Mouse (Mus musculus) CH12.LX (cell line): ENCODE results near the gene Psmd8. TPM values are rescaled to one million over a fixed set of nuclear protein-coding genes. Genes with fewer than 3 reads are reported as not detected.
"Not testable (repeated sequence)": the region's sequence is repeated elsewhere in the genome, so short reads cannot be mapped to it uniquely, and the experiment has no call there.

Source experiments
- DNase-seq: peaks from one replicate; pipeline ENCODE4 v3.0.0-alpha.2; 2013; ENCODE audit errors: extremely low read depth
- H3K27ac ChIP-seq: 2 replicates; pipeline ENCODE4 v1.5.1; 2012; ENCODE audit warnings: low read depth, mild to moderate bottlenecking, control low read depth, moderate library complexity; ENCODE audit not compliant: insufficient read depth
- H3K27me3 ChIP-seq: replicated peaks from 2 replicates; pipeline ENCODE3; 2012; ENCODE audit warnings: inconsistent platforms
- H3K36me3 ChIP-seq, 2 experiments: replicated peaks in 1 of 2; 2 replicates each; pipeline versions ENCODE3 to v1.6.1; 2012; ENCODE audit warnings: inconsistent platforms in 1 of 2, low read length in 1 of 2, mild to moderate bottlenecking in 1 of 2, mixed read lengths in 1 of 2, moderate library complexity in 1 of 2; ENCODE audit not compliant: control insufficient read depth in 1 of 2, insufficient read depth in 1 of 2
- H3K4me1 ChIP-seq, 2 experiments: 2 replicates each; pipeline ENCODE4 v1.6.1; 2012; ENCODE audit warnings: inconsistent platforms in 1 of 2, moderate library complexity in 1 of 2; ENCODE audit not compliant: insufficient read depth in 2 of 2, control insufficient read depth in 1 of 2
- H3K4me2 ChIP-seq: 2 replicates; pipeline ENCODE4 v1.6.1; 2012; ENCODE audit warnings: low read depth, mild to moderate bottlenecking, control low read depth; ENCODE audit not compliant: poor library complexity, insufficient read depth, severe bottlenecking
- H3K4me3 ChIP-seq, 3 experiments: fragments of 150-350 bp in 1 of 3; sonication (generic) in 1 of 3; replicated peaks in 1 of 3; 2 replicates each; pipeline versions ENCODE3 to v1.5.1; 2011 to 2012; ENCODE audit warnings: low read depth in 2 of 3, low read length in 2 of 3, mild to moderate bottlenecking in 2 of 3, moderate library complexity in 2 of 3, control low read depth in 1 of 3, improper control_type of control experiment in 1 of 3, inconsistent platforms in 1 of 3, mixed read lengths in 1 of 3; ENCODE audit not compliant: poor library complexity in 1 of 3
- H3K79me2 ChIP-seq: replicated peaks from 2 replicates; pipeline ENCODE4 v1.6.1; 2012; ENCODE audit warnings: mild to moderate bottlenecking, moderate library complexity; ENCODE audit not compliant: control insufficient read depth, poor library complexity, insufficient read depth, severe bottlenecking; ENCODE audit errors: extremely low read depth
- H3K9ac ChIP-seq: 2 replicates; pipeline ENCODE4 v1.6.1; 2012; ENCODE audit warnings: low read depth, mild to moderate bottlenecking, control low read depth, moderate library complexity; ENCODE audit not compliant: insufficient read depth
- H3K9me3 ChIP-seq: replicated peaks from 2 replicates; pipeline ENCODE3; 2012; ENCODE audit warnings: low read length, inconsistent platforms, mixed read lengths
- BHLHE40 ChIP-seq: IDR thresholded peaks from 2 replicates; pipeline ENCODE4 v1.6.1; 2011; ENCODE audit warnings: mild to moderate bottlenecking, low read depth, low read length, improper control_type of control experiment
- CTCF ChIP-seq, 2 experiments: IDR thresholded peaks in 1 of 2; conservative IDR thresholded peaks in 1 of 2; 2 replicates each; pipeline ENCODE4 v1.5.1; 2011 to 2012; ENCODE audit warnings: low read depth in 2 of 2, low read length in 2 of 2, improper control_type of control experiment in 1 of 2, inconsistent platforms in 1 of 2, mild to moderate bottlenecking in 1 of 2, moderate library complexity in 1 of 2
- GABPA ChIP-seq: IDR thresholded peaks from 2 replicates; pipeline ENCODE4 v1.6.1; 2012; ENCODE audit warnings: low read depth, low read length, improper control_type of control experiment, inconsistent platforms; ENCODE audit not compliant: insufficient replicate concordance
- JUND ChIP-seq: conservative IDR thresholded peaks from 2 replicates; pipeline ENCODE4 v1.6.1; 2011; ENCODE audit warnings: low read depth, low read length, improper control_type of control experiment
- KAT2A ChIP-seq: IDR thresholded peaks from 2 replicates; pipeline ENCODE4 v1.6.1; 2012; ENCODE audit warnings: low read length, improper control_type of control experiment, inconsistent platforms; ENCODE audit not compliant: insufficient replicate concordance
- MYC ChIP-seq: IDR thresholded peaks from 2 replicates; pipeline ENCODE4 v1.6.1; 2011; ENCODE audit warnings: low read depth, mild to moderate bottlenecking, improper control_type of control experiment, low read length
- PAX5 ChIP-seq: IDR thresholded peaks from 2 replicates; pipeline ENCODE4 v1.6.1; 2012; ENCODE audit warnings: low read length, inconsistent platforms, mixed read lengths
- RAD21 ChIP-seq: IDR thresholded peaks from 2 replicates; pipeline ENCODE4 v1.6.1; 2011; ENCODE audit warnings: low read depth, mild to moderate bottlenecking, low read length, improper control_type of control experiment, moderate library complexity
- RCOR1 ChIP-seq: conservative IDR thresholded peaks from 2 replicates; pipeline ENCODE4 v1.6.1; 2012; ENCODE audit warnings: low read depth, mild to moderate bottlenecking, inconsistent platforms, low read length, improper control_type of control experiment
- SMC3 ChIP-seq: IDR thresholded peaks from 2 replicates; pipeline ENCODE4 v1.6.1; 2011; ENCODE audit warnings: low read depth, low read length, improper control_type of control experiment
- dilution Hi-C: fragments of 300-500 bp; cut with MboI; formaldehyde crosslinking; loops from 2 replicates; pipeline ENCODE4 v1.14.3; 2020; ENCODE audit warnings: low sequenced_read_pairs; ENCODE audit not compliant: extremely low pct_unique_long_range_greater_than_20kb, extremely low pct_ligation_motif_present
- in situ Hi-C: fragments of 300-500 bp; cut with MboI; formaldehyde crosslinking; loops from 3 replicates; pipeline ENCODE4 v1.14.3; 2019; ENCODE audit warnings: low sequenced_read_pairs, low pct_ligation_motif_present, low pct_unique_long_range_greater_than_20kb, mixed read lengths
- polyA plus RNA-seq: library from polyadenylated mRNA; unstranded; fragments of >175 nt; gene quantifications from 2 replicates; pipeline ENCODE4 v1.2.1, GENCODE M21; 2012; ENCODE audit warnings: low read depth; ENCODE audit not compliant: insufficient read length
- total RNA-seq, 2 experiments: library from RNA; depleted of rRNA; stranded (reverse); fragments of 300-350 nt in 1 of 2; fragments of >200 nt in 1 of 2; gene quantifications; 2 replicates each; pipeline ENCODE4 v1.2.3; 2012 to 2014

Psmd8 gene
- total and polyA plus RNA-seq, 3 experiments: 308 to 479 (median 335) TPM

DNA sequence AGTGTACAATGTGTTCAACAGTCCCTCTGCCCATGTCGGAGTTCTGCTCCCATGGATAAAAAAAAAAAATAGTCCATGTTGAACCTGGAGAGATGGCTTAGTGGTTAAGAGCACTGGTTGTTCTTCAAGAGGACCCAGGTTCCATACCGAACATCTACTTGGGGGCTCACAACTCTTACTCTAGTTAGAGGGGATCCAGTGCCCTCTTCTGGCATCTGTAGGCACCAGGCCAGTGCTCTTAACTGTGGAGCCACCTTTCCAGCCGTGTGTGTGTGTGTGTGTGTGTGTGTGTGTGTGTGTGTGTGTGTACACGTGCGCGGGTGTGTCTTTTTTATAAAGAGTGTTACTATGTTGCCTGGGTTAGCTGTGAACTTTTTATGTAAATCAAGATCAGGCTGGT lies 22.1 kb upstream of the Psmd8 start:
- no peaks in the 10 kb centered on the region for H3K79me2 ChIP-seq
- DNase-seq: no peak
- no peak overlapping the region for H3K4me2 ChIP-seq
- H3K27ac ChIP-seq: no peak overlapping the region
- no peak overlapping the region for H3K9ac ChIP-seq
- H3K27me3 ChIP-seq: no peaks in the 10 kb centered on the region
- H3K4me1 ChIP-seq: no peaks in the 10 kb centered on the region
- dilution Hi-C loops: no loop called here
- no peak overlapping the region for H3K4me3 ChIP-seq
- in situ Hi-C loops: no loop called here
- no peaks in the 10 kb centered on the region for H3K9me3 ChIP-seq
- H3K36me3 ChIP-seq: no peaks in the 10 kb centered on the region
- TF ChIP-seq GABPA: no peak
- TF ChIP-seq BHLHE40: 0 out of 2 replicates have a peak, but pooled peaks have one; percentile 10
- TF ChIP-seq RCOR1: no peak
- no peak for TF ChIP-seq KAT2A
- TF ChIP-seq MYC: no peak
- TF ChIP-seq RAD21: peak; percentile 42
- no peak for TF ChIP-seq JUND
- no peak for TF ChIP-seq PAX5
- TF ChIP-seq SMC3: peak; percentile 50
- TF ChIP-seq CTCF (conservative IDR thresholded peaks at IDR 0.05 in 1 of 2, IDR thresholded peaks at IDR 0.05 in 1 of 2; ENCODE audit: low read depth in 2 of 2, low read length in 2 of 2): peak in 1 of 2 experiments; percentile 51; a peak in 2 of 4 replicates

- H3K27ac ChIP-seq, H3K9ac ChIP-seq, DNase-seq, in situ Hi-C loops, H3K4me2 ChIP-seq, H3K27me3 ChIP-seq, H3K9me3 ChIP-seq, dilution Hi-C loops, H3K4me1 ChIP-seq, H3K79me2 ChIP-seq, H3K36me3 ChIP-seq, H3K4me3 ChIP-seq: not testable (repeated sequence)
Measured at GRCm38 (mm10) chr7:29194230-29194629, 13.7 kb upstream of the Psmd8 start.

GRCm38 (mm10) chr7:29181323-29181722 lies 822 bp upstream of the Psmd8 start:
- H3K27ac ChIP-seq, in situ Hi-C loops, H3K27me3 ChIP-seq, H3K9me3 ChIP-seq, H3K9ac ChIP-seq, H3K4me2 ChIP-seq, H3K4me3 ChIP-seq, dilution Hi-C loops, DNase-seq: not testable (repeated sequence)
- Histone ChIP-seq H3K79me2 (peaks cover 37% of the 10 kb centered on the region), H3K4me1 (peaks cover 4 to 14% of the 10 kb centered on the region in 2 experiments; a peak in 3 of 4 replicates), H3K36me3 (peaks cover 14 to 25% of the 10 kb centered on the region in 2 experiments)
